In genomic region chr2:168761954-168762353, GRCm38 (mm10) we compare ENCODE assay signal across 11 mouse cellular contexts. TPM values are rescaled to one million over a fixed set of nuclear protein-coding genes. Genes with fewer than 3 reads are reported as not detected.
DNase-seq lines count a peak whose midpoint lies in the region; ATAC-seq and TF ChIP-seq lines count a peak whose summit lies in the region.
"Had no signal": no experiment of that assay in that cellular context is flagged by ENCODE, and none has a peak within 500 bp of the region (broad histone marks: within the 10 kb centered on the region; RNA-seq: fewer than 3 reads in every experiment).

No protein-coding gene starts in this region.

- no peak for DNase-seq in liver
- no peak for DNase-seq in thymus, adult 2 months
- DNase-seq: kidney, postnatal 14 days; right cerebral cortex, postnatal 4 days; thymus, adult 18-20 months had no signal

- TF ChIP-seq POLR2A in thymus, adult 2 months (IDR thresholded peaks at IDR 0.05; ENCODE audit: control insufficient read depth, extremely low read depth, insufficient read depth, low read length, poor library complexity) = no peak

- H3K4me3 ChIP-seq in liver, embryonic 12.5 days = no peak overlapping the region
- peak overlapping the region; percentile 25; the same call in 1 of the 2 replicates for H3K4me3 ChIP-seq in forebrain, embryonic 13.5 days
- peak overlapping the region; percentile 9 for H3K4me3 ChIP-seq in limb, embryonic 12.5 days (replicated peaks)
- no peak overlapping the region for H3K4me3 ChIP-seq in stomach, embryonic 15.5 days (replicated peaks)
- H3K4me3 ChIP-seq in thymus, adult 2 months (ENCODE audit: control insufficient read depth, insufficient read depth, low read length) = no peak overlapping the region

- no peaks in the 10 kb centered on the region for H3K9me3 ChIP-seq in liver, embryonic 12.5 days (replicated peaks)
- H3K9me3 ChIP-seq in forebrain, embryonic 13.5 days (replicated peaks) = no peaks in the 10 kb centered on the region
- H3K9me3 ChIP-seq in limb, embryonic 12.5 days = no peaks in the 10 kb centered on the region
- no peaks in the 10 kb centered on the region for H3K9me3 ChIP-seq in stomach, embryonic 15.5 days

- H3K27me3 ChIP-seq in liver, embryonic 12.5 days (replicated peaks) = peaks cover 59% of the 10 kb centered on the region
- peaks cover 34% of the 10 kb centered on the region for H3K27me3 ChIP-seq in forebrain, embryonic 13.5 days
- H3K27me3 ChIP-seq in limb, embryonic 12.5 days = peaks cover 28% of the 10 kb centered on the region
- H3K27me3 ChIP-seq in stomach, embryonic 15.5 days (replicated peaks) = peaks cover 32% of the 10 kb centered on the region
- peaks cover 13% of the 10 kb centered on the region for H3K27me3 ChIP-seq in thymus, adult 2 months (ENCODE audit: control insufficient read depth, insufficient read depth, low read length)

- H3K4me2 ChIP-seq in liver, embryonic 12.5 days = peak overlapping the region; percentile 12
- H3K4me2 ChIP-seq in forebrain, embryonic 13.5 days = peak overlapping the region; percentile 55
- peak overlapping the region; percentile 42 for H3K4me2 ChIP-seq in limb, embryonic 12.5 days
- H3K4me2 ChIP-seq in stomach, embryonic 15.5 days = 0 out of 2 replicates have a peak overlapping the region, but pooled peaks have one; percentile 4

- H3K36me3 ChIP-seq in liver, embryonic 12.5 days = no peaks in the 10 kb centered on the region
- no peaks in the 10 kb centered on the region for H3K36me3 ChIP-seq in forebrain, embryonic 13.5 days (ENCODE audit: poor library complexity, severe bottlenecking)
- H3K36me3 ChIP-seq in limb, embryonic 12.5 days = no peaks in the 10 kb centered on the region
- H3K36me3 ChIP-seq in stomach, embryonic 15.5 days = no peaks in the 10 kb centered on the region
- H3K36me3 ChIP-seq in thymus, adult 2 months (ENCODE audit: control insufficient read depth, insufficient read depth, low read length) = no peaks in the 10 kb centered on the region

- H3K4me1 ChIP-seq in liver, embryonic 12.5 days = peaks cover 9% of the 10 kb centered on the region
- peaks cover 49% of the 10 kb centered on the region for H3K4me1 ChIP-seq in forebrain, embryonic 13.5 days
- H3K4me1 ChIP-seq in limb, embryonic 12.5 days (replicated peaks) = peaks cover 35% of the 10 kb centered on the region
- H3K4me1 ChIP-seq in stomach, embryonic 15.5 days = peaks cover 20% of the 10 kb centered on the region
- no peaks in the 10 kb centered on the region for H3K4me1 ChIP-seq in thymus, adult 2 months (replicated peaks; ENCODE audit: control insufficient read depth, insufficient read depth, low read length)

- H3K9ac ChIP-seq in liver, embryonic 12.5 days = no peak overlapping the region
- H3K9ac ChIP-seq in forebrain, embryonic 13.5 days = peak overlapping the region; percentile 52; the same call in 1 of the 2 replicates
- H3K9ac ChIP-seq in limb, embryonic 12.5 days (replicated peaks) = no peak overlapping the region
- H3K9ac ChIP-seq in stomach, embryonic 15.5 days = no peak overlapping the region

- no peak for ATAC-seq in liver, embryonic 12.5 days
- no peak for ATAC-seq in forebrain, embryonic 13.5 days
- no peak for ATAC-seq in limb, embryonic 12.5 days (ENCODE audit: insufficient number of reproducible peaks, insufficient read depth, low FRiP score, low TSS enrichment, low read depth)
- no peak for ATAC-seq in stomach, embryonic 15.5 days (ENCODE audit: insufficient read depth, low FRiP score, low read depth)
- no peak for ATAC-seq in erythroblast, adult 5-6 weeks (replicated peaks; ENCODE audit: low FRiP score, poor library complexity, severe bottlenecking)

- no peak for TF ChIP-seq CTCF in thymus, adult 2 months (IDR thresholded peaks at IDR 0.05; ENCODE audit: borderline replicate concordance, control insufficient read depth, extremely low read depth, insufficient read depth, low read length, poor library complexity)

- H3K27ac ChIP-seq in liver, embryonic 12.5 days = no peak overlapping the region
- H3K27ac ChIP-seq in forebrain, embryonic 13.5 days = no peak overlapping the region
- no peak overlapping the region for H3K27ac ChIP-seq in limb, embryonic 12.5 days
- no peak overlapping the region for H3K27ac ChIP-seq in stomach, embryonic 15.5 days
- no peak overlapping the region for H3K27ac ChIP-seq in thymus, adult 2 months (ENCODE audit: control insufficient read depth, insufficient read depth, low read length)

- WGBS in liver, embryonic 12.5 days (ENCODE audit: insufficient replicate concordance) = 35% methylated on average over 4 of the region's 4 CpGs
- 4% methylated on average over 4 of the region's 4 CpGs for WGBS in forebrain, embryonic 13.5 days
- 31% methylated on average over 4 of the region's 4 CpGs for WGBS in limb, embryonic 12.5 days
- WGBS in stomach, embryonic 15.5 days = 23% methylated on average over 4 of the region's 4 CpGs
- WGBS in thymus, adult 2 months = 41% methylated on average over 4 of the region's 4 CpGs

RNA-seq across cellular contexts. Expression of gene Sall4, which starts 5.8 kb away (rescaled TPM):
- polyA plus RNA-seq in liver, embryonic 12.5 days (2016; fragmentation: Nextera tagmentation; extraction: Ambion mirVana) = 8.5 and 9.3 TPM in 2 replicates
- polyA plus RNA-seq in forebrain, embryonic 13.5 days (2015; fragmentation: Nextera tagmentation; extraction: Ambion mirVana) = 2.3 and 3.2 TPM in 2 replicates
- polyA plus RNA-seq in limb, embryonic 12.5 days (2016; fragmentation: Nextera tagmentation; extraction: Ambion mirVana) = 5.0 and 5.1 TPM in 2 replicates
- 0.90 and 1.1 TPM in 2 replicates for polyA plus RNA-seq in stomach, embryonic 15.5 days (2015; fragmentation: Nextera tagmentation; extraction: Ambion mirVana)
- not detected in 2 replicates for total RNA-seq in erythroblast, adult 5-6 weeks (2015; ENCODE audit: low replicate concordance)
- not detected in 2 replicates for total RNA-seq in erythroblast, adult 5-6 weeks (2017; ENCODE audit: low replicate concordance)
- 0.04 TPM in 1 of 2 replicates, not detected in the other for polyA plus RNA-seq in thymus, adult 2 months (2012; rRNA removed)
- total RNA-seq: CH12.LX had no signal

RNA-seq across cellular contexts. Expression of gene Atp9a, which starts 19.7 kb away (rescaled TPM):
- polyA plus RNA-seq in liver, embryonic 12.5 days (2016; fragmentation: Nextera tagmentation; extraction: Ambion mirVana) = 3.7 and 4.3 TPM in 2 replicates
- 35.2 and 37.1 TPM in 2 replicates for polyA plus RNA-seq in forebrain, embryonic 13.5 days (2015; fragmentation: Nextera tagmentation; extraction: Ambion mirVana)
- polyA plus RNA-seq in limb, embryonic 12.5 days (2016; fragmentation: Nextera tagmentation; extraction: Ambion mirVana) = 16.1 and 21.2 TPM in 2 replicates
- 22.6 and 24.3 TPM in 2 replicates for polyA plus RNA-seq in stomach, embryonic 15.5 days (2015; fragmentation: Nextera tagmentation; extraction: Ambion mirVana)
- total RNA-seq in erythroblast, adult 5-6 weeks (2015; ENCODE audit: low replicate concordance) = not detected in 2 replicates
- not detected in 2 replicates for total RNA-seq in erythroblast, adult 5-6 weeks (2017; ENCODE audit: low replicate concordance)
- 20.5 and 29.9 TPM in 2 replicates for polyA plus RNA-seq in thymus, adult 2 months (2012; rRNA removed)

Comparison
In these comparisons a context has a peak if more than half of its experiments do, and no peak if none do; other contexts are left out.
1. H3K4me2 ChIP-seq: peak in every context shown above with its lines; median percentile 55 in forebrain, embryonic 13.5 days; 42 in limb, embryonic 12.5 days; 12 in liver, embryonic 12.5 days; 4 in stomach, embryonic 15.5 days.
2. H3K4me3 ChIP-seq: peak in forebrain, embryonic 13.5 days (single experiment) and limb, embryonic 12.5 days (single experiment); none in liver, embryonic 12.5 days (single experiment), stomach, embryonic 15.5 days (single experiment) and thymus, adult 2 months (single experiment).